Mouse (Mus musculus) thymus, postnatal 25 days (tissue): Measurements from ENCODE around the gene Gm15013.
"Not testable (repeated sequence)": the region's sequence is repeated elsewhere in the genome, so short reads cannot be mapped to it uniquely, and the experiment has no call there.

Experiments used
- DNase-seq: peaks from one replicate; pipeline ENCODE4 v3.0.0; 2022

Gene Gm15013

GRCm38 (mm10) chrX:139714381-139714780, at the start of gene Gm15013:
Gm15013 (minus strand) TSS chrX:139714481.
- no peak for DNase-seq

- DNase-seq: peak; percentile 4
Measured at GRCm38 (mm10) chrX:139762546-139762945, 48.3 kb upstream of the Gm15013 start.

DNA sequence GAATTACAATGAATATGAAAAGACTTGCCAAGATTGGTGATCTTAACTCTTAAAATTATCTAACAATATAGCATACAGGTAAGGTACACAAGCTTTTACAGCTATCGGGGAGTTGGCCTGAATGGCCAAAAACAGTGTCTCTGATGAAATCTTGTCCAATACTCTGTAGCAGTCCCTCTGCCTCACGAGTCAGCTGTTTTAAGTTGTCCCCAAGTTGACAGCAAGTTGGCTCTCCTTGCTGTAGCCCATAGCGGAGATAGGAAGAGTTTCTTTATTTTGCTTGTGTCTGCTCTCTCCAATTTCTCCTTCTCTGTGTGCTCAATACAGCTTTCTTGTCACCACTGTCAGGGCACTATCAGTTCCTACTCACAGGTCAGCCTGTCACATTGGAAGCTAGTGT, 44.4 kb upstream of the Gm15013 start:
- not testable (repeated sequence) for DNase-seq

- peak; percentile 28 for DNase-seq
Measured at GRCm38 (mm10) chrX:139751855-139752254, 37.6 kb upstream of the Gm15013 start.

DNA sequence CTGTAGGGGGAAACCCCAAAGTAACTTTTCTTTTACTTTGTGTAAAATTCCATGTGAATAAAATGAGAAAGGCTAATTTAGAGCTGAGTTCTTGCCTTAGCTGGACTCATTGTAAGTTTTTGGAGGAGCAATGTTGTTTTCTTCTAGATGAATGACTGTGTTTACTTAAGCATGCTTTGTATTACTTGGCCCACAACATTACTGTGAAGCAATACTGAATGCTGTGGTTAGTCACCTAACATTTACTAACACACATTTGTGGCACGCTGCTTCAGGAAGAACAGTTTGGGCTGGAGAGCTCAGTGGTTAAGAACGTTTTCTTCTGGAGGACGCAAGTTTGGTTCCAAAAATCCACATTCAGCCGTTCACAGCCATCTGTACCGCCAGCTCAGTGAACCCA, 22.8 kb upstream of the Gm15013 start:
- DNase-seq: no peak

- DNase-seq: no peak
Measured at GRCm38 (mm10) chrX:139730541-139730940, 16.3 kb upstream of the Gm15013 start.

DNA sequence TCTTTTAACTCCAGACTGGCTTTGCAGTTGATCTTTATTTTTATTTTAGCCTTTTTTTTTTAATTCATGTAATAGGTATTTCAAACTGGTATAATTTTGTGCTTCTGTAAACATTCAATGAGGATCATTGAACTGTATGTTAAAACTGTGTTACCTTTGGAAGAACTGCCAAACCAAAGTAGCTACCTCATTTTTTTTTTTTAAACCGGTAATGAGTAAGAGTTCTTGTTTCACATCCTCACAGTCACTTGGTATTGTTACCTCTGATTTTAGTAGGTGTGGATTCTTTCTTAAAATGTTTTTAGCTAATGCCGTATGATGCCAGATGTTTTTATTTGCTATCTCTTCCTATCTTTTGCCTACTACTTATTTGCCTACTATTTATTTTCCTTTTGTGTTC, 8.1 kb upstream of the Gm15013 start:
- no peak for DNase-seq

- peak; percentile 62 for DNase-seq
Measured at GRCm38 (mm10) chrX:139684775-139685695, 29.2 kb downstream of the Gm15013 start, which contains the start of gene Tbc1d8b. Tbc1d8b (plus strand) TSS chrX:139684996.

- DNase-seq: no peak
Measured at GRCm38 (mm10) chrX:139684410-139684774, 29.9 kb downstream of the Gm15013 start.

GRCm38 (mm10) chrX:139665829-139666228, 48.5 kb downstream of the Gm15013 start:
- no peak for DNase-seq
